9 mouse cellular contexts compared by ENCODE assay signal in the genomic region with DNA sequence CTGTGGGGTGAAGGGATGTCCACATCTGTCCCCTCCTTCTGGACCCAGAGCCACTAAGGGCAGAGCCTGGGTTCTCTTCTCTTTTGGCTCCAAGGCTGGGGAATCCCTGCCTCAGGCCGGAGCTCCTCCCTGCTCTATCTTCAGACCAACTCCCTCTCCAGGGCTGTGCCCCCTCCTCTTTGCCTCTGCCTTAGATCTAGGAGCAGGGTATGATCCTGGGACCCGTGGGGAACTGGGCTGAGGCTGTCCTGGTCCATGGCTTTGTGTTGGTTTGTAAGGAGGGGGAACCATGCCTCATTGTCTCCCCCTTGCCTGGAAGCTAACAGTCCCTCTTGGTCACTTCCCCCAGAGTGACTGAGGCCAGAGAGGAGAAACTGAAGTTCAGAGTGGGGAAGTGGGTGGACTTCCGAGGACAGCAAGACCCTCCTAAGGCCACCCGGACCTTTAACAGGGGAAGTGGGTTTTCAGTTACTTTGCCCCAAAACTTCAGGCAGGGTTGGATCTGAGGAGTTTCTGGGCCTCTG. TPM values are rescaled to one million over a fixed set of nuclear protein-coding genes. Genes with fewer than 3 reads are reported as not detected.
A peak's percentile ranks its signal among the peaks of the same experiment; 100 is the strongest.
DNase-seq lines count a peak whose midpoint lies in the region; ATAC-seq lines count a peak whose summit lies in the region.
"Had no signal": no experiment of that assay in that cellular context is flagged by ENCODE, and none has a peak within 500 bp of the region (broad histone marks: within the 10 kb centered on the region; RNA-seq: fewer than 3 reads in every experiment).

No protein-coding gene starts in this region.

- peaks cover 38 to 47% of the 10 kb centered on the region in 2 experiments for H3K4me1 ChIP-seq in heart, embryonic 14.5 days (ENCODE audit: control insufficient read depth in 2 of 2, insufficient read depth in 2 of 2, low read length in 2 of 2)
- peaks cover 4% of the 10 kb centered on the region for H3K4me1 ChIP-seq in embryonic facial prominence, embryonic 11.5 days (ENCODE audit: control insufficient read depth, insufficient read depth, low read length)
- peaks cover 20% of the 10 kb centered on the region for H3K4me1 ChIP-seq in intestine, embryonic 14.5 days (replicated peaks; ENCODE audit: control insufficient read depth, insufficient read depth, low read length)
- H3K4me1 ChIP-seq in midbrain, embryonic 16.5 days (ENCODE audit: control insufficient read depth, insufficient read depth, low read length), result no peaks in the 10 kb centered on the region; the same call in 1 of the 2 replicates

- intact Hi-C loops in heart, postnatal 10 days (cut with DNase I), result no loop called here
- intact Hi-C loops in left cerebral cortex, postnatal 36 days (cut with DNase I), result no loop called here

- no peak overlapping the region for H3K27ac ChIP-seq in heart, embryonic 14.5 days (replicated peaks in 1 of 2; ENCODE audit: control insufficient read depth in 1 of 2, insufficient read depth in 1 of 2, low read depth in 2 of 2, low read length in 2 of 2)
- H3K27ac ChIP-seq in embryonic facial prominence, embryonic 11.5 days (replicated peaks; ENCODE audit: low read depth, low read length), result peak overlapping the region; percentile 65
- peak overlapping the region; percentile 74 for H3K27ac ChIP-seq in intestine, embryonic 14.5 days (ENCODE audit: low read depth)
- H3K27ac ChIP-seq in midbrain, embryonic 16.5 days (ENCODE audit: low read length), result no peak overlapping the region

- no peak for ATAC-seq in heart, embryonic 14.5 days (ENCODE audit: insufficient number of reproducible peaks, insufficient read depth, low FRiP score, low read depth)
- ATAC-seq in embryonic facial prominence, embryonic 11.5 days (replicated peaks; ENCODE audit: insufficient number of reproducible peaks, low FRiP score, low TSS enrichment, low read depth), result peak; percentile 63; the same call in 1 of the 2 replicates
- ATAC-seq in intestine, embryonic 14.5 days (replicated peaks; ENCODE audit: low FRiP score, low TSS enrichment, low read depth), result no peak
- ATAC-seq in midbrain, embryonic 16.5 days, result no peak
- no peak for ATAC-seq in erythroid progenitor cell, adult 5-6 weeks (replicated peaks; ENCODE audit: low FRiP score, poor library complexity, severe bottlenecking)

- H3K9me3 ChIP-seq in heart, embryonic 14.5 days (ENCODE audit: control insufficient read depth, low read length), result no peaks in the 10 kb centered on the region
- no peaks in the 10 kb centered on the region for H3K9me3 ChIP-seq in embryonic facial prominence, embryonic 11.5 days (replicated peaks; ENCODE audit: control insufficient read depth, low read length)
- H3K9me3 ChIP-seq in intestine, embryonic 14.5 days (ENCODE audit: control insufficient read depth, low read length), result no peaks in the 10 kb centered on the region
- H3K9me3 ChIP-seq in midbrain, embryonic 16.5 days (replicated peaks; ENCODE audit: control insufficient read depth, low read length, poor library complexity, severe bottlenecking), result no peaks in the 10 kb centered on the region
- H3K9me3 ChIP-seq: G1E had no signal

- DNase-seq in heart, postnatal 10 days, result no peak
- DNase-seq in embryonic facial prominence, embryonic 11.5 days (ENCODE audit: low spot score), result no peak
- DNase-seq in intestine, embryonic 14.5 days (ENCODE audit: low spot score), result no peak
- DNase-seq in left cerebral cortex, postnatal 36 days (ENCODE audit: low spot score in 2 of 2), result no peak
- DNase-seq in right cerebral cortex, postnatal 10 days (ENCODE audit: low spot score in 2 of 2), result no peak

- H3K4me3 ChIP-seq in heart, embryonic 14.5 days (ENCODE audit: control insufficient read depth in 1 of 2, insufficient read depth in 1 of 2, low read depth in 1 of 2, low read length in 2 of 2), result peak overlapping the region; percentile 53 to 54; a peak in 3 of 4 replicates
- H3K4me3 ChIP-seq in embryonic facial prominence, embryonic 11.5 days (ENCODE audit: low read depth, low read length), result peak overlapping the region; percentile 64
- H3K4me3 ChIP-seq in intestine, embryonic 14.5 days (ENCODE audit: low read depth, low read length), result peak overlapping the region; percentile 64
- H3K4me3 ChIP-seq in midbrain, embryonic 16.5 days (ENCODE audit: low read depth, low read length), result peak overlapping the region; percentile 43

- no peaks in the 10 kb centered on the region for H3K36me3 ChIP-seq in heart, embryonic 14.5 days (ENCODE audit: control insufficient read depth, insufficient read depth, low read length)
- no peaks in the 10 kb centered on the region for H3K36me3 ChIP-seq in embryonic facial prominence, embryonic 11.5 days (replicated peaks; ENCODE audit: control insufficient read depth, insufficient read depth, low read depth, low read length)
- no peaks in the 10 kb centered on the region for H3K36me3 ChIP-seq in intestine, embryonic 14.5 days (ENCODE audit: control insufficient read depth, insufficient read depth, low read length)
- H3K36me3 ChIP-seq in midbrain, embryonic 16.5 days (ENCODE audit: control insufficient read depth, insufficient read depth, low read length), result no peaks in the 10 kb centered on the region
- H3K36me3 ChIP-seq: G1E had no signal

- peaks cover 45% of the 10 kb centered on the region for H3K27me3 ChIP-seq in heart, embryonic 14.5 days (ENCODE audit: control insufficient read depth, insufficient read depth, low read length)
- no peaks in the 10 kb centered on the region for H3K27me3 ChIP-seq in embryonic facial prominence, embryonic 11.5 days (ENCODE audit: control insufficient read depth, insufficient read depth, low read length)
- no peaks in the 10 kb centered on the region for H3K27me3 ChIP-seq in intestine, embryonic 14.5 days (replicated peaks; ENCODE audit: control insufficient read depth, insufficient read depth, low read length)
- peaks cover 7% of the 10 kb centered on the region for H3K27me3 ChIP-seq in midbrain, embryonic 16.5 days (ENCODE audit: control insufficient read depth, insufficient read depth, low read depth, low read length)

- H3K9ac ChIP-seq in heart, embryonic 14.5 days (ENCODE audit: low read length), result no peak overlapping the region; the same call in 1 of the 2 replicates
- peak overlapping the region; percentile 86 for H3K9ac ChIP-seq in embryonic facial prominence, embryonic 11.5 days (replicated peaks; ENCODE audit: low read length)
- peak overlapping the region; percentile 80 for H3K9ac ChIP-seq in intestine, embryonic 14.5 days (ENCODE audit: low read length)
- H3K9ac ChIP-seq in midbrain, embryonic 16.5 days (ENCODE audit: low read depth, low read length), result no peak overlapping the region

- peak overlapping the region; percentile 95 for H3K4me2 ChIP-seq in heart, embryonic 14.5 days (ENCODE audit: low read length)
- peak overlapping the region; percentile 84 for H3K4me2 ChIP-seq in embryonic facial prominence, embryonic 11.5 days (ENCODE audit: low read depth, low read length)
- H3K4me2 ChIP-seq in intestine, embryonic 14.5 days (ENCODE audit: low read length), result peak overlapping the region; percentile 83
- peak overlapping the region; percentile 66 for H3K4me2 ChIP-seq in midbrain, embryonic 16.5 days (ENCODE audit: low read length)

- 38% methylated on average over 4 of the region's 4 CpGs for WGBS in heart, embryonic 14.5 days
- WGBS in embryonic facial prominence, embryonic 11.5 days, result 13% methylated on average over 4 of the region's 4 CpGs
- WGBS in intestine, embryonic 14.5 days, result 19% methylated on average over 4 of the region's 4 CpGs
- WGBS in midbrain, embryonic 16.5 days, result 44% methylated on average over 4 of the region's 4 CpGs

RNA-seq across cellular contexts. Expression of a gene that starts 0.8 kb away (rescaled TPM):
- 11.5 and 14.6 TPM in 2 replicates for polyA plus RNA-seq in heart, embryonic 14.5 days (2014; fragmentation: Nextera tagmentation; extraction: Ambion mirVana)
- 10 to 100 TPM; 23.4 to 28.2 TPM for total RNA-seq in heart, postnatal 10 days (2021)
- 120 and 127 TPM in 2 replicates for polyA plus RNA-seq in embryonic facial prominence, embryonic 11.5 days (2014; fragmentation: Nextera tagmentation; extraction: Ambion mirVana)
- 48.2 and 59.5 TPM in 2 replicates for polyA plus RNA-seq in intestine, embryonic 14.5 days (2014; fragmentation: Nextera tagmentation; extraction: Ambion mirVana)
- polyA plus RNA-seq in midbrain, embryonic 16.5 days (2015; fragmentation: Nextera tagmentation; extraction: Ambion mirVana), result 20.5 and 26.7 TPM in 2 replicates
- not detected in 2 replicates for total RNA-seq in erythroid progenitor cell, adult 5-6 weeks (2015; ENCODE audit: low replicate concordance)
- total RNA-seq in erythroid progenitor cell, adult 5-6 weeks (2017; ENCODE audit: low replicate concordance), result not detected in 2 replicates
- total RNA-seq in left cerebral cortex, postnatal 36 days (2021), result 10 to 100 TPM; 12.2 to 13.1 TPM
- polyA plus RNA-seq: G1E had no signal

RNA-seq across cellular contexts. Expression of a gene that starts 31.8 kb away (rescaled TPM):
- polyA plus RNA-seq in heart, embryonic 14.5 days (2014; fragmentation: Nextera tagmentation; extraction: Ambion mirVana), result 40.3 and 40.6 TPM in 2 replicates
- total RNA-seq in heart, postnatal 10 days (2021), result 10 to 100 TPM; 36.8 to 37.0 TPM
- 41.5 and 42.8 TPM in 2 replicates for polyA plus RNA-seq in embryonic facial prominence, embryonic 11.5 days (2014; fragmentation: Nextera tagmentation; extraction: Ambion mirVana)
- 38.7 and 44.4 TPM in 2 replicates for polyA plus RNA-seq in intestine, embryonic 14.5 days (2014; fragmentation: Nextera tagmentation; extraction: Ambion mirVana)
- 9.6 and 9.7 TPM in 2 replicates for polyA plus RNA-seq in midbrain, embryonic 16.5 days (2015; fragmentation: Nextera tagmentation; extraction: Ambion mirVana)
- total RNA-seq in erythroid progenitor cell, adult 5-6 weeks (2015; ENCODE audit: low replicate concordance), result not detected in 2 replicates
- not detected in 2 replicates for total RNA-seq in erythroid progenitor cell, adult 5-6 weeks (2017; ENCODE audit: low replicate concordance)
- 10 to 100 TPM; 15.4 to 21.4 TPM for total RNA-seq in left cerebral cortex, postnatal 36 days (2021)
- polyA plus RNA-seq: G1E had no signal

RNA-seq across cellular contexts. Expression of a gene that starts 40.2 kb away (rescaled TPM):
- polyA plus RNA-seq in heart, embryonic 14.5 days (2014; fragmentation: Nextera tagmentation; extraction: Ambion mirVana), result 0.26 and 1.3 TPM in 2 replicates
- 1 to 10 TPM; 1.9 to 2.2 TPM for total RNA-seq in heart, postnatal 10 days (2021)
- polyA plus RNA-seq in embryonic facial prominence, embryonic 11.5 days (2014; fragmentation: Nextera tagmentation; extraction: Ambion mirVana), result 1.4 and 1.8 TPM in 2 replicates
- polyA plus RNA-seq in intestine, embryonic 14.5 days (2014; fragmentation: Nextera tagmentation; extraction: Ambion mirVana), result 0.18 and 0.51 TPM in 2 replicates
- 3.7 and 6.5 TPM in 2 replicates for polyA plus RNA-seq in midbrain, embryonic 16.5 days (2015; fragmentation: Nextera tagmentation; extraction: Ambion mirVana)
- total RNA-seq in erythroid progenitor cell, adult 5-6 weeks (2015; ENCODE audit: low replicate concordance), result 82.9 and 109 TPM in 2 replicates
- total RNA-seq in erythroid progenitor cell, adult 5-6 weeks (2017; ENCODE audit: low replicate concordance), result 115 and 153 TPM in 2 replicates
- total RNA-seq in left cerebral cortex, postnatal 36 days (2021), result 1 to 10 TPM; 4.3 to 5.3 TPM
- total RNA-seq: G1E had no signal
- polyA plus RNA-seq: G1E had no signal

Comparison
In these comparisons a context has a peak if more than half of its experiments do, and no peak if none do; other contexts are left out.
1. H3K27ac ChIP-seq: peak in embryonic facial prominence, embryonic 11.5 days (single experiment) and intestine, embryonic 14.5 days (single experiment); none in heart, embryonic 14.5 days (0 of 2) and midbrain, embryonic 16.5 days (single experiment).
2. H3K9ac ChIP-seq: peak in embryonic facial prominence, embryonic 11.5 days (single experiment) and intestine, embryonic 14.5 days (single experiment); none in heart, embryonic 14.5 days (single experiment) and midbrain, embryonic 16.5 days (single experiment).
3. Peak in every context shown above with its lines, with median percentiles within 50 percentile points of each other: H3K4me2 ChIP-seq and H3K4me3 ChIP-seq.